Mouse (Mus musculus): ENCODE measurements around the gene Clec3b. TPM values are rescaled to one million over a fixed set of nuclear protein-coding genes. Genes with fewer than 3 reads are reported as not detected.

Gene Clec3b
- polyA plus RNA-seq, 1 experiment from 2014 or later = 0.98 TPM

GRCm38 (mm10) chr9:123158125-123158836 lies 7.5 kb downstream of the Clec3b start:
- ATAC-seq (replicated peaks) = no peak
- H3K27ac ChIP-seq (replicated peaks) = no peak overlapping the region

GRCm38 (mm10) chr9:123159330-123159729 lies 8.6 kb downstream of the Clec3b start:
- no peak overlapping the region for H3K4me3 ChIP-seq
- H3K27ac ChIP-seq (replicated peaks) = no peak overlapping the region
- H3K9me3 ChIP-seq = no peaks in the 10 kb centered on the region
- no peak for ATAC-seq (replicated peaks)
- no peak overlapping the region for H3K9ac ChIP-seq (replicated peaks)
- 64% methylated on average over 7 of the region's 7 CpGs for WGBS
- H3K27me3 ChIP-seq = no peaks in the 10 kb centered on the region
- H3K4me1 ChIP-seq = peaks cover 2% of the 10 kb centered on the region; the same call in 1 of the 2 replicates
- H3K36me3 ChIP-seq = no peaks in the 10 kb centered on the region
- no peak overlapping the region for H3K4me2 ChIP-seq (replicated peaks)

More at GRCm38 (mm10) chr9:123158125-123158836, 7.5 kb downstream of the Clec3b start:
- Histone ChIP-seq H3K4me3 (no peak overlapping the region), H3K9ac (replicated peaks) (no peak overlapping the region), H3K9me3 (no peaks in the 10 kb centered on the region), H3K36me3 (no peaks in the 10 kb centered on the region), H3K4me1 (peaks cover 2% of the 10 kb centered on the region; the same call in 1 of the 2 replicates), H3K4me2 (replicated peaks) (no peak overlapping the region), H3K27me3 (no peaks in the 10 kb centered on the region)
- WGBS = 63% methylated on average over 8 of the region's 8 CpGs

DNA sequence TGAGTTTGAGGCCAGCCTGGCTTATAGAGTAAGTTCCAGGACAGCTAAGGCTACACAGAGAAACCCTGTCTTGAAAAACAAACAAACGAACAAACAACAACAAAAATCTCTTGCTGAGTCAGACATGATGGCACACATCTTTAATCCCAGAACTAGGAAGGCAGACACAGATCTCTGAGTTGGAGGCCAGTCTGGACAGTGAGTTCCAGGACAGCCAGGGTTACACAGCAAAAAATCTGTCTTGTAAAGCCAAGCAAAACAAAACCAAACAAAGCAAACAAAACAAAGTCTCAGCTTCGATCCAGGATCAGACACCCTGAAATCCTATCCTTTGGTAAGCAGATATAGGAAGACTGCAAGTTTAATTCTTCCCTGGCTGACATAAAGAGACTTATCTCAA lies 11.0 kb downstream of the Clec3b start:
- no peaks in the 10 kb centered on the region for H3K9me3 ChIP-seq
- H3K9ac ChIP-seq (replicated peaks) = no peak overlapping the region
- no peak overlapping the region for H3K4me2 ChIP-seq (replicated peaks)
- no peak overlapping the region for H3K27ac ChIP-seq (replicated peaks)
- no peak overlapping the region for H3K4me3 ChIP-seq
- 85% methylated on average over 2 of the region's 2 CpGs for WGBS
- no peaks in the 10 kb centered on the region for H3K27me3 ChIP-seq
- ATAC-seq (replicated peaks) = no peak
- H3K36me3 ChIP-seq = no peaks in the 10 kb centered on the region
- H3K4me1 ChIP-seq = peaks cover 1% of the 10 kb centered on the region; the same call in 1 of the 2 replicates

DNA sequence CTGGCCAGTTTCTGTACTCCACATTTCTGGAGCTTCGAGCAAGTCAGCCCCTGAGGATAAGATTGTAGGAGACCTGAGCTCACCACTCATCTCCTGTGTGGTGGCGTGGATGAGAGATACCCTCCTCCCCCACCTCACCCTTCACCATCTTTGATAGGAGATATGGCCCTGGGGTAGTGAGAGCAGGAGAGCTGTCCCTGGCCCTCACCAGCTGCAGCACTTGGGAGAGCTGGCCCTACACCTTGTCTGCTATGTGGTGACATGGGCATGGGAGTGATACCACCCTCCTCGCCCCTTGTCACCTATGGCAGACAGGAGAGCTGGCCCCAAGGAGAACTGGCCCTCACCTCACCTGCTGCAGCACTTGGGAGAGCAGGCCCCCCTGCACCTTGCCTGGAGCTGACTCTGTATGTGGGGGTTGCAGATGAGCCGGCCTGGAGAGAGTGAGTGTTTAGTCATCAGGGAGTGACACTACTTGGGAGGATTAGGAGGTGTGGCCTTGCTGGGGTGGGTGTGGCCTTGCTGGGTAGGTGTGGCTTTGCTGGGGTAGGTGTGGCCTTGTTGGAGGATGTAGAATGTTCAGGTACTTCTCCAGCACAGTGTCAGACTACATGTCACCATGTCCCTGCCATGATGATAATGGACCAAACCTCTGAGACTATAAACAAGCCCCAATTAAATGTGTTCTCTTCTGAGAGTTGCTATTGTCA lies 12.4 kb downstream of the Clec3b start:
- H3K27ac ChIP-seq (replicated peaks) = no peak overlapping the region
- ATAC-seq (replicated peaks) = no peak; the same call in 1 of the 2 replicates
- no peak overlapping the region for H3K4me2 ChIP-seq (replicated peaks)
- H3K9ac ChIP-seq (replicated peaks) = no peak overlapping the region
- no peaks in the 10 kb centered on the region for H3K27me3 ChIP-seq
- no peaks in the 10 kb centered on the region for H3K4me1 ChIP-seq
- H3K36me3 ChIP-seq = no peaks in the 10 kb centered on the region
- H3K4me3 ChIP-seq = no peak overlapping the region
- no peaks in the 10 kb centered on the region for H3K9me3 ChIP-seq
- 89% methylated on average over 4 of the region's 4 CpGs for WGBS

DNA sequence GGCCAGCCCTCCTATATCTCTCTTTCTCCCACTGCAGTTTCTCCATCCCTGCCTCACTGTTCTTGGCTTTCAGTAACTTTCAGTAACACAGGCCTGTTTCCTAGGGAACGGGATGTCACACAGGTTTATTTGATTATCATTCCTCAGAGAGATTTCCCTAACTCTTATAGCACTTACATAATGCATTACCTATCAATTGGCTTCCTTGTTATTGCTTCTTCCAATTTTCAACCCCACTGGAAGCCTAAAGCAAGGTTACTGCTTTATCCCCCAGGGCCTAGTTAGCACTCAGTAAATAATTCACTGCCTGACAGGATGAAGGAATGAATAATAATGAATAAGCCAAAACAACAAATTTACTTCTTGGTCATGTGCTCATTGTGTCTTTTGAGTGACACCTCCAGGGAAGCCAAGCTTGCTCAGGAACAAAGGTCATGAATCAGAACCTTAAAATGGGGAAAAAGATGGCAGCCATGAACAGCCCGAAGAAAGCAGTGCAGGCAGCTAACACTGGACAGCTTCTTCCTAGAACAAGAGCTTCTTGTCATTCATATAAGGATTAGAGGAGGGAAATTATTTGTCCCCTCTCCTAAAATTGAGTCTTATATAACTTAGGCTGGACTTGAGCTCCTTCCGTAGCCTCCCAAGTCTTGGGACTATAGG lies 15.2 kb downstream of the Clec3b start:
- Histone ChIP-seq H3K9ac (replicated peaks) (no peak overlapping the region), H3K4me2 (replicated peaks) (no peak overlapping the region), H3K9me3 (no peaks in the 10 kb centered on the region), H3K4me3 (no peak overlapping the region), H3K27me3 (no peaks in the 10 kb centered on the region), H3K36me3 (no peaks in the 10 kb centered on the region), H3K27ac (replicated peaks) (no peak overlapping the region), H3K4me1 (no peaks in the 10 kb centered on the region)
- WGBS = 79% methylated on average over 3 of the region's 3 CpGs
- ATAC-seq (replicated peaks) = no peak

DNA sequence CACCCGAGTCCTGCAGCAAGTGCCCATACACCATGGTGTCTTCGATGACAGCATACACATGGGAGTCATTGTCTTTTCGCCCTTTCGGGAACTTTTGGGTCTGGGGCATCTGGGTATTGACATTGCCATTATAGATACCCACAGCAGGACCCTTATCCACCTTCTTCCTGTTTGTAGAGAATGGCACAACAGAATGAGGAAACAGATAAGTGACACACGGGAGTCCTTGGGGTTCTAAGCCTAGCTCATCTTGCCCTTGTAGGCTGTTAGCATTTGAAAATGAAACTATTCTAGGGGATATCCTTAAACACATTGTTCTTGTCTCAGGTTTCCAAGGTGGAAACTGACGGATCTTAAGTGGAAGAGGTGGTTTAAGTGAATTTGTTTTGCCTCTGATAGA lies 23.0 kb downstream of the Clec3b start:
- no peak for ATAC-seq (replicated peaks)
- WGBS = 89% methylated on average over 6 of the region's 6 CpGs
- H3K4me3 ChIP-seq = no peak overlapping the region

GRCm38 (mm10) chr9:123174356-123174755 lies 23.6 kb downstream of the Clec3b start:
- Histone ChIP-seq H3K4me2 (replicated peaks) (no peak overlapping the region), H3K4me1 (no peaks in the 10 kb centered on the region), H3K4me3 (no peak overlapping the region), H3K9ac (replicated peaks) (no peak overlapping the region), H3K27ac (replicated peaks) (no peak overlapping the region), H3K27me3 (no peaks in the 10 kb centered on the region), H3K9me3 (no peaks in the 10 kb centered on the region), H3K36me3 (no peaks in the 10 kb centered on the region)
- 15% methylated on average over 4 of the region's 4 CpGs for WGBS
- ATAC-seq (replicated peaks) = no peak

More for the DNA sequence above, 23.0 kb downstream of the Clec3b start:
- H3K9me3 ChIP-seq = no peaks in the 10 kb centered on the region
- no peak overlapping the region for H3K27ac ChIP-seq (replicated peaks)
- no peaks in the 10 kb centered on the region for H3K4me1 ChIP-seq
- H3K4me2 ChIP-seq (replicated peaks) = no peak overlapping the region
- H3K27me3 ChIP-seq = no peaks in the 10 kb centered on the region
- H3K36me3 ChIP-seq = no peaks in the 10 kb centered on the region
- H3K9ac ChIP-seq (replicated peaks) = no peak overlapping the region

GRCm38 (mm10) chr9:123177380-123178048 lies 26.8 kb downstream of the Clec3b start:
- Histone ChIP-seq H3K4me1 (no peaks in the 10 kb centered on the region), H3K27ac (replicated peaks) (no peak overlapping the region), H3K27me3 (no peaks in the 10 kb centered on the region), H3K4me3 (no peak overlapping the region), H3K4me2 (replicated peaks) (no peak overlapping the region), H3K9me3 (no peaks in the 10 kb centered on the region), H3K9ac (replicated peaks) (no peak overlapping the region), H3K36me3 (no peaks in the 10 kb centered on the region)
- WGBS = 90% methylated on average over 9 of the region's 9 CpGs
- ATAC-seq (replicated peaks) = no peak

- Histone ChIP-seq H3K27ac (replicated peaks) (no peak overlapping the region), H3K36me3 (no peaks in the 10 kb centered on the region), H3K4me2 (replicated peaks) (no peak overlapping the region)
Observed at GRCm38 (mm10) chr9:123180003-123180402, 29.3 kb downstream of the Clec3b start.

DNA sequence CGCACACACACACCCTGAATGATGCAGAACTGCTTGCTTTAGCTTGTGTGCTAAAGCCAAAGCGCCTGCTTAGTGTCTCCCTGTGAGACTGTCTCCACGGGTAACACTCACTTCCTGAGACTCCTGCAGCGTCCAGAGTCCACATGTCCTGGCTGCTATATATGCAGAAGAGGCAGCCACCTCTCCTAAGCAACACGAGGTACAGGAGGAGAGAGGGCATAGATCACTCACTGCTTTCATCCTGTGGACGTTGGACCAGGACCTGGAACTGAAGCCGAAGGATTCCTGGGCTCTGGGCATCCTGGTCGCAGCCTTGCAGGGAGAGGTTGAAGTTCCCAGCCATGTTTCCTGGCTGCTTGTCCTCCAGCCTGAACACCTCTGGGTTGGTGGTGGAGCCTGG lies 32.5 kb downstream of the Clec3b start:
- Histone ChIP-seq H3K4me1 (no peaks in the 10 kb centered on the region), H3K4me3 (no peak overlapping the region), H3K27ac (replicated peaks) (no peak overlapping the region), H3K27me3 (no peaks in the 10 kb centered on the region), H3K9me3 (no peaks in the 10 kb centered on the region), H3K4me2 (replicated peaks) (no peak overlapping the region), H3K9ac (replicated peaks) (no peak overlapping the region), H3K36me3 (no peaks in the 10 kb centered on the region)
- WGBS = 83% methylated on average over 8 of the region's 8 CpGs
- no peak for ATAC-seq (replicated peaks)

More at GRCm38 (mm10) chr9:123180003-123180402, 29.3 kb downstream of the Clec3b start:
- H3K9me3 ChIP-seq = no peaks in the 10 kb centered on the region
- H3K9ac ChIP-seq (replicated peaks) = no peak overlapping the region
- H3K27me3 ChIP-seq = no peaks in the 10 kb centered on the region
- ATAC-seq (replicated peaks) = no peak
- H3K4me1 ChIP-seq = no peaks in the 10 kb centered on the region
- H3K4me3 ChIP-seq = no peak overlapping the region
- 93% methylated on average over 6 of the region's 6 CpGs for WGBS

DNA sequence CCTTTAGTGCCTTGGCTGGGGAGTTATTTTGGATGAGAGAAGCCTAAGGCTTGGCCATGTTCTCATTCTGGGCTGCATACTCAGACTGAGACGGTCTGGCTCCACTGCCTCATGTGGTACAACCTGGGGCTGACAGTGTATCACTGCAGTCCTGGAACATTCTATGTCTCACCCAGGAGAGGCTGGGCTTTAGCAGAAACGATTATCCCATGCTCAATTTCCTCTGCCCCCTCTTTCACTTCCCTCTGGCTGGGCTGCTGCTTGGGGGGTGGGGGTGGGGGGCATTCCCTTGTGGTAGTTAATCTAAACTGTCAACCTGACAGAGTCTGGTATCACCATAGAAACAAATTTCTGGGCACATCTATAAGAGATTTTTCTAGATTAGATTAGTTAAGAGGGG lies 34.8 kb downstream of the Clec3b start:
- H3K4me3 ChIP-seq = no peak overlapping the region
- no peak for ATAC-seq (replicated peaks)
- H3K36me3 ChIP-seq = no peaks in the 10 kb centered on the region
- H3K9ac ChIP-seq (replicated peaks) = no peak overlapping the region
- H3K9me3 ChIP-seq = no peaks in the 10 kb centered on the region
- WGBS = 58% methylated on average over 2 of the region's 2 CpGs
- H3K4me2 ChIP-seq (replicated peaks) = no peak overlapping the region
- no peaks in the 10 kb centered on the region for H3K4me1 ChIP-seq
- H3K27me3 ChIP-seq = no peaks in the 10 kb centered on the region
- H3K27ac ChIP-seq (replicated peaks) = no peak overlapping the region

- WGBS = 80% methylated on average over 5 of the region's 5 CpGs
- no peaks in the 10 kb centered on the region for H3K27me3 ChIP-seq
- H3K27ac ChIP-seq (replicated peaks) = no peak overlapping the region
- ATAC-seq (replicated peaks) = no peak
- no peak overlapping the region for H3K4me3 ChIP-seq
- H3K4me1 ChIP-seq = no peaks in the 10 kb centered on the region
- H3K9me3 ChIP-seq = no peaks in the 10 kb centered on the region
- H3K4me2 ChIP-seq (replicated peaks) = no peak overlapping the region
- no peak overlapping the region for H3K9ac ChIP-seq (replicated peaks)
- no peaks in the 10 kb centered on the region for H3K36me3 ChIP-seq
Observed at GRCm38 (mm10) chr9:123186151-123186550, 35.4 kb downstream of the Clec3b start.
